Mouse (Mus musculus) limb, embryonic 14.5 days (tissue): ENCODE measurements around the gene Alkbh7. TPM values are rescaled to one million over a fixed set of nuclear protein-coding genes. Genes with fewer than 3 reads are reported as not detected.

Source experiments
- ATAC-seq: fragments of 200-750 bp; cut with Nextera tagmentation; 2 replicates; pipeline ENCODE4 v1.8.0; 2017; ENCODE audit warnings: low read depth, moderate number of reproducible peaks, moderate TSS enrichment; ENCODE audit not compliant: low FRiP score
- DNase-seq: peaks from one replicate; pipeline ENCODE4 v3.0.0-alpha.2; 2015; ENCODE audit warnings: low spot score
- H3K27ac ChIP-seq: fragments of 300-500 bp; sonication (generic); replicated peaks from 2 replicates; pipeline ENCODE4 v1.5.1; 2014; ENCODE audit warnings: low read depth, mild to moderate bottlenecking, low read length, moderate library complexity, mixed read lengths
- H3K27me3 ChIP-seq: fragments of 300-500 bp; sonication (generic); 2 replicates; pipeline ENCODE4 v1.6.1; 2014; ENCODE audit warnings: low read length, mixed read lengths; ENCODE audit not compliant: control insufficient read depth, insufficient read depth
- H3K36me3 ChIP-seq: fragments of 300-500 bp; sonication (generic); 2 replicates; pipeline ENCODE4 v1.6.1; 2014; ENCODE audit warnings: mild to moderate bottlenecking, low read length, moderate library complexity, mixed read lengths; ENCODE audit not compliant: control insufficient read depth, insufficient read depth
- H3K4me1 ChIP-seq: fragments of 300-500 bp; sonication (generic); 2 replicates; pipeline ENCODE4 v1.6.1; 2014; ENCODE audit warnings: antibody characterized with exemption, low read length, mixed read lengths; ENCODE audit not compliant: control insufficient read depth, insufficient read depth
- H3K4me2 ChIP-seq: fragments of 300-500 bp; sonication (generic); replicated peaks from 2 replicates; pipeline ENCODE4 v1.6.1; 2014; ENCODE audit warnings: low read depth, mild to moderate bottlenecking, low read length, moderate library complexity; ENCODE audit not compliant: severe bottlenecking
- H3K4me3 ChIP-seq: fragments of 300-500 bp; sonication (generic); replicated peaks from 2 replicates; pipeline ENCODE4 v1.5.1; 2014; ENCODE audit warnings: low read length
- H3K9ac ChIP-seq: fragments of 300-500 bp; sonication (generic); 2 replicates; pipeline ENCODE4 v1.6.1; 2014; ENCODE audit warnings: mild to moderate bottlenecking, low read depth, low read length, moderate library complexity; ENCODE audit not compliant: severe bottlenecking
- H3K9me3 ChIP-seq: fragments of 300-500 bp; sonication (generic); 2 replicates; pipeline ENCODE4 v1.6.1; 2016; ENCODE audit warnings: low read length; ENCODE audit not compliant: control insufficient read depth
- POLR2A ChIP-seq: fragments of 200-500 bp; IDR thresholded peaks from 2 replicates; pipeline ENCODE4 v1.8.0; 2012; ENCODE audit warnings: inconsistent platforms, mild to moderate bottlenecking, moderate library complexity, borderline replicate concordance; ENCODE audit not compliant: insufficient read depth, insufficient read length; ENCODE audit errors: extremely low read depth
- WGBS: fragments of 180-500 bp; shearing (Covaris S2); extraction: QIAGEN DNeasy Blood & Tissue Kit; methylation state at CpG from one replicate; pipeline ENCODE4 v1.1.7; 2014; 5-methylcytosine and 5-hydroxymethylcytosine counted together
- polyA plus RNA-seq, 2 experiments: library from polyadenylated mRNA; depleted of rRNA in 1 of 2; stranded (reverse) in 1 of 2; unstranded in 1 of 2; fragments of >200 nt; fragmentation: Nextera tagmentation in 1 of 2; extraction: Ambion mirVana in 1 of 2; gene quantifications; 2 replicates each; pipeline versions ENCODE4 v1.2.1 to v1.2.3; 2012 to 2014

The Alkbh7 gene
- polyA plus RNA-seq, 2 experiments = 25.1 to 40.6 TPM

GRCm38 (mm10) chr17:56990966-56991365 lies 6.2 kb upstream of the Alkbh7 start:
- no peaks in the 10 kb centered on the region for H3K27me3 ChIP-seq
- peak overlapping the region; percentile 86 for H3K4me2 ChIP-seq
- no peak for TF ChIP-seq POLR2A
- no peaks in the 10 kb centered on the region for H3K9me3 ChIP-seq
- peaks cover 5% of the 10 kb centered on the region; the same call in 1 of the 2 replicates for H3K4me1 ChIP-seq
- H3K4me3 ChIP-seq = peak overlapping the region; percentile 91
- peaks cover 42% of the 10 kb centered on the region for H3K36me3 ChIP-seq
- DNase-seq (no peak), ATAC-seq (no peak)
- WGBS = 71% methylated on average over 2 of the region's 2 CpGs
- H3K9ac ChIP-seq = peak overlapping the region; percentile 87
- no peak overlapping the region for H3K27ac ChIP-seq

GRCm38 (mm10) chr17:56995046-56995445 lies 2.1 kb upstream of the Alkbh7 start:
- H3K27ac ChIP-seq = no peak overlapping the region
- 91% methylated on average over 8 of the region's 8 CpGs for WGBS
- no peak for TF ChIP-seq POLR2A
- H3K27me3 ChIP-seq = no peaks in the 10 kb centered on the region
- DNase-seq (no peak), ATAC-seq (no peak)
- no peaks in the 10 kb centered on the region for H3K9me3 ChIP-seq
- no peak overlapping the region for H3K4me2 ChIP-seq
- no peak overlapping the region for H3K9ac ChIP-seq
- H3K4me3 ChIP-seq = no peak overlapping the region
- H3K36me3 ChIP-seq = peaks cover 57% of the 10 kb centered on the region
- peaks cover 14% of the 10 kb centered on the region; the same call in 1 of the 2 replicates for H3K4me1 ChIP-seq

- H3K36me3 ChIP-seq = peaks cover 54% of the 10 kb centered on the region
- WGBS = 67% methylated on average over 2 of the region's 2 CpGs
- peaks cover 8% of the 10 kb centered on the region; the same call in 1 of the 2 replicates for H3K4me1 ChIP-seq
- H3K27ac ChIP-seq = no peak overlapping the region
- H3K9ac ChIP-seq = no peak overlapping the region
- no peaks in the 10 kb centered on the region for H3K27me3 ChIP-seq
- ATAC-seq (no peak), DNase-seq (no peak)
- H3K4me3 ChIP-seq = no peak overlapping the region
- no peak for TF ChIP-seq POLR2A
- H3K4me2 ChIP-seq = peak overlapping the region; percentile 75; the same call in 1 of the 2 replicates
- H3K9me3 ChIP-seq = no peaks in the 10 kb centered on the region
These were observed 633 bp upstream of the Alkbh7 start for GRCm38 (mm10) chr17:56996506-56996905.

DNA sequence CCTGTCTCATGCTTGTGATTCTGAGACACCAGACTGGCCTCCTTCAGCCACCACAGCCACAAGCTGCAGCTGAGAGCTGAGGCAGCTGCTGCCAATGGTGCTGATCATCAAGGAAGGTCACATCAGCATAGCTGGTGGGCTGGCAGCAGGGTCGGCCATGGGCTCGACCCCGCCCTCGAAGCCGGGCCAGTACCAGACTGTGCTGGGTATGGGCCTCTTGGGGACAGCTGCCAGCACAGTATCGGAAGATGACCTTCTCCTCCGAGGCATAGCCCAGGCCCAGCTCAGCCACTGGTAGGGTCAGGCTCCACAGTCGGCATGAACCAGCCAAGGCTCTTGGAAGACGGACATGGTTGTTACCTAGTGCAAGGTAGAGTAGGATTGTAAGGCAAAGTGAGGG lies 2.3 kb downstream of the Alkbh7 start:
- TF ChIP-seq POLR2A = no peak
- DNase-seq (no peak), ATAC-seq (no peak)
- Histone ChIP-seq H3K36me3 (peaks cover 49% of the 10 kb centered on the region), H3K27ac (no peak overlapping the region), H3K4me1 (peaks cover 8% of the 10 kb centered on the region; the same call in 1 of the 2 replicates), H3K4me2 (no peak overlapping the region), H3K9me3 (no peaks in the 10 kb centered on the region), H3K27me3 (no peaks in the 10 kb centered on the region), H3K9ac (no peak overlapping the region), H3K4me3 (no peak overlapping the region)
- WGBS = 92% methylated on average over 9 of the region's 9 CpGs

GRCm38 (mm10) chr17:56999968-57000609 lies 3.0 kb downstream of the Alkbh7 start, which contains the start of gene Pspn:
TSS of gene Pspn (minus strand) at chr17:57000018.
- Histone ChIP-seq H3K4me1 (peaks cover 8% of the 10 kb centered on the region; the same call in 1 of the 2 replicates), H3K27ac (no peak within 1 kb of the TSS), H3K9me3 (no peaks in the 10 kb centered on the region), H3K4me3 (no peak within 1 kb of the TSS), H3K36me3 (peaks cover 48% of the 10 kb centered on the region), H3K9ac (no peak within 1 kb of the TSS), H3K4me2 (no peak within 1 kb of the TSS), H3K27me3 (no peaks in the 10 kb centered on the region)
- 89% methylated on average over 9 of the region's 9 CpGs for WGBS
- DNase-seq = no peak
- ATAC-seq = no peak
- TF ChIP-seq POLR2A = no peak

- Histone ChIP-seq H3K4me1 (peaks cover 8% of the 10 kb centered on the region; the same call in 1 of the 2 replicates), H3K27ac (no peak overlapping the region), H3K9me3 (no peaks in the 10 kb centered on the region), H3K4me3 (no peak overlapping the region), H3K27me3 (no peaks in the 10 kb centered on the region), H3K4me2 (no peak overlapping the region), H3K36me3 (peaks cover 47% of the 10 kb centered on the region), H3K9ac (no peak overlapping the region)
- ATAC-seq = no peak
- TF ChIP-seq POLR2A = no peak
- 74% methylated on average over 8 of the region's 8 CpGs for WGBS
- no peak for DNase-seq
These were observed 4.1 kb downstream of the Alkbh7 start for GRCm38 (mm10) chr17:57001228-57001627.
